Mouse (Mus musculus) neural tube, embryonic 15.5 days (tissue): ENCODE measurements around the gene Wdr5. TPM values are rescaled to one million over a fixed set of nuclear protein-coding genes. Genes with fewer than 3 reads are reported as not detected.
A peak's percentile ranks its signal among the peaks of the same experiment; 100 is the strongest.
"Not testable (repeated sequence)": the region's sequence is repeated elsewhere in the genome, so short reads cannot be mapped to it uniquely, and the experiment has no call there.

Experiments used
- ATAC-seq: fragments of 200-750 bp; cut with Nextera tagmentation; 2 replicates; pipeline ENCODE4 v1.8.0; 2017; ENCODE audit warnings: mild to moderate bottlenecking, moderate TSS enrichment, moderate library complexity; ENCODE audit not compliant: low FRiP score
- H3K27ac ChIP-seq: fragments of 300-500 bp; sonication (generic); replicated peaks from 2 replicates; pipeline ENCODE4 v1.5.1; 2015; ENCODE audit warnings: mild to moderate bottlenecking, inconsistent platforms
- H3K27me3 ChIP-seq: fragments of 300-500 bp; sonication (generic); replicated peaks from 2 replicates; pipeline ENCODE4 v1.6.1; 2015; ENCODE audit warnings: inconsistent platforms
- H3K36me3 ChIP-seq: fragments of 300-500 bp; sonication (generic); 2 replicates; pipeline ENCODE4 v1.6.1; 2015; ENCODE audit warnings: inconsistent platforms
- H3K4me1 ChIP-seq: fragments of 300-500 bp; sonication (generic); 2 replicates; pipeline ENCODE4 v1.6.1; 2015; ENCODE audit warnings: inconsistent platforms
- H3K4me2 ChIP-seq: fragments of 300-500 bp; sonication (generic); 2 replicates; pipeline ENCODE4 v1.6.1; 2015; ENCODE audit warnings: inconsistent platforms, mild to moderate bottlenecking, moderate library complexity
- H3K4me3 ChIP-seq: fragments of 300-500 bp; sonication (generic); replicated peaks from 2 replicates; pipeline ENCODE4 v1.5.1; 2015; ENCODE audit warnings: mild to moderate bottlenecking, inconsistent platforms
- H3K9ac ChIP-seq: fragments of 300-500 bp; sonication (generic); replicated peaks from 2 replicates; pipeline ENCODE4 v1.6.1; 2015; ENCODE audit warnings: mild to moderate bottlenecking, inconsistent platforms
- H3K9me3 ChIP-seq: fragments of 300-500 bp; sonication (generic); replicated peaks from 2 replicates; pipeline ENCODE4 v1.6.1; 2016; ENCODE audit warnings: inconsistent platforms
- WGBS: fragments of 180-500 bp; shearing (Covaris S2); methylation state at CpG from one replicate; pipeline ENCODE4 v1.1.7; 2015; ENCODE audit warnings: mixed read lengths; 5-methylcytosine and 5-hydroxymethylcytosine counted together
- polyA plus RNA-seq: library from polyadenylated mRNA; unstranded; fragments of >200 nt; fragmentation: Nextera tagmentation; extraction: Ambion mirVana; gene quantifications from 2 replicates; pipeline ENCODE4 v1.2.1, GENCODE M21; 2015

Gene Wdr5
- polyA plus RNA-seq, 1 experiment from 2014 or later: 41.7 TPM

DNA sequence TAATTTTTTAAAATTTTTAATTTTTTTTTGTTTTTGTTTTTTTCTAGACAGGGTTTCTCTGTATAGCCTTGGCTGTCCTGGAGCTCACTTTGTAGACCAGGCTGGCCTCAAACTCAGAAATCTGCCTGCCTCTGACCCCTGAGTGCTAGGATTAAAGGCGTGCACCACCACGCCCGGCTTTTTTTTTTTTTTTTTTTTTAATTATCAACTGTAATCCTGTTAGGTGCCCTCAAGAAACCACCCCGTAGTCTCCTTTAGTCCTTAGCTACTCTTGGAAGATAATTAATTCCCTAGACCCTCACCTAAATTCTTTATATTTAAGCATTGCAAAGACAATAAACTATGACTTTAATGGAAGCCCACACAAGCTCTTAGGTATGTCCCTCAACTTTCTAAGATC, 8.3 kb upstream of the Wdr5 start:
- H3K4me1 ChIP-seq, H3K27ac ChIP-seq, H3K9me3 ChIP-seq, H3K9ac ChIP-seq, H3K36me3 ChIP-seq, H3K4me2 ChIP-seq, ATAC-seq, H3K27me3 ChIP-seq, H3K4me3 ChIP-seq: not testable (repeated sequence)
- 90% methylated on average over 4 of the region's 4 CpGs for WGBS

DNA sequence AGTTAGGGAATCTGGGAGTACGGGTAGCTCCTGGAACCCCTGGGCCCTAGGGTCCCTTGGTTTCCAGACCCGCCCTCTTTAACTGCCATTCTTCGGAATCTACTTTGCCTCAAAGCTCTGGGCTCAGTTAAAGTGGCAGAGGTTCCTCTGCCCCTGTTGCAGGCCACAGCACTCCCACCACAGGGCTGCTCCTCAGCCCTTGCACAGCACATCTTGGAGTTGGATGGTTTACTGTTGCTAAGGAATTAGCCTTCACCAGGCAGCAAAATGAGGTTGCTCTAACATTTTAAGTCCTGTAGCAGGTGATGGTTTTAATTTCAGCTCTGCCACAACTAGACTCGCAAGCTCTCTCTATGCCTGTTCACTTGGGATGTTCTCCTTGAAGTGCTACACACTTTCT, 7.4 kb upstream of the Wdr5 start, which contains the start of gene Brd3:
Brd3 (minus strand) TSS at position 101 of the 400 bp plus-strand sequence.
- H3K27ac ChIP-seq: no peak within 1 kb of the TSS
- H3K9ac ChIP-seq: no peak within 1 kb of the TSS
- no peak for ATAC-seq
- no peaks in the 10 kb centered on the region for H3K9me3 ChIP-seq
- no peaks in the 10 kb centered on the region for H3K36me3 ChIP-seq
- H3K27me3 ChIP-seq: no peaks in the 10 kb centered on the region
- H3K4me1 ChIP-seq: no peaks in the 10 kb centered on the region
- no peak within 1 kb of the TSS for H3K4me2 ChIP-seq
- no peak within 1 kb of the TSS for H3K4me3 ChIP-seq
- 73% methylated on average over 4 of the region's 4 CpGs for WGBS

DNA sequence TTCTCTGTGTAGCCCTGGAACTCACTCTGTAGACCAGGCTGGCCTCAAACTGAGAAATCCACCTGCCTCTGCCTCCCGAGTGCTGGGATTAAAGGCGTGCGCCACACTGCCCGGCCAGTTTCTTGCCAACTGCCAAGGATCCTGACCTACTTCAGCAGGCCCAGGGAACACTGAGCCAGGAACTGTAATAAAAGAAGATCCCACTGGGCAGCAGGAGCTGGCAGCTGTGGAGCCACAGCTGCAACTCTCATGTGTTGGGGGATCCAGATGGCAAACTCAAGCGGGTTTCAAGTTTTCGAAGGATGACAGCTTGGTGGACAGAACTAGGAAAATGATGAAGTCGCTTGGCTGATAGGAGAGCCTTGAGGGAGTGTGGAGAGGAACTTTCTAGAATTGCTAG, 4.3 kb upstream of the Wdr5 start:
- Histone ChIP-seq H3K4me1 (peaks cover 13% of the 10 kb centered on the region), H3K4me3 (no peak overlapping the region), H3K4me2 (no peak overlapping the region), H3K9me3 (no peaks in the 10 kb centered on the region), H3K27ac (no peak overlapping the region), H3K36me3 (no peaks in the 10 kb centered on the region), H3K27me3 (no peaks in the 10 kb centered on the region), H3K9ac (no peak overlapping the region)
- WGBS: 92% methylated on average over 7 of the region's 7 CpGs
- ATAC-seq: no peak

DNA sequence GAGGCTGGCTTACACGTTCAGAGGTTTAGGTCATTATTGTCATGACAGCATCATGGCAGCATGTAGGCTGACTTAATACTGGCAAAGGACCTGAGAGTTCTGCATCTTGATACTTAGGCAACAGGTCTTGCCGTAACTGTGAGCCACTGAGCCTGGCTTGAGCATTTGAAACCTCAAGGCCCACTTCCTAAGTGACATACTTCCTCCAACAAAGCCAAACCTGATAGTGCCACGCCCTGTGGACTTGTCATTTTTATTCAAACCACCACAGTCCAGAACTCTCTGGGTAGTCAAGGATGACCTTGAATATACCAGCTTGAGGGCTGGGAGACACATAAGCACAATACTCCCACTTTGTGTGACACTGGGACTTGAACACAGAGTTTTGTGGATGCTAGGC, 2.0 kb upstream of the Wdr5 start:
- peaks cover 31% of the 10 kb centered on the region for H3K4me1 ChIP-seq
- no peak overlapping the region for H3K4me2 ChIP-seq
- no peaks in the 10 kb centered on the region for H3K9me3 ChIP-seq
- no peak for ATAC-seq
- H3K4me3 ChIP-seq: no peak overlapping the region
- H3K27me3 ChIP-seq: no peaks in the 10 kb centered on the region
- no peak overlapping the region for H3K9ac ChIP-seq
- no peaks in the 10 kb centered on the region for H3K36me3 ChIP-seq
- no peak overlapping the region for H3K27ac ChIP-seq
- WGBS: 96% methylated on average over 3 of the region's 3 CpGs

DNA sequence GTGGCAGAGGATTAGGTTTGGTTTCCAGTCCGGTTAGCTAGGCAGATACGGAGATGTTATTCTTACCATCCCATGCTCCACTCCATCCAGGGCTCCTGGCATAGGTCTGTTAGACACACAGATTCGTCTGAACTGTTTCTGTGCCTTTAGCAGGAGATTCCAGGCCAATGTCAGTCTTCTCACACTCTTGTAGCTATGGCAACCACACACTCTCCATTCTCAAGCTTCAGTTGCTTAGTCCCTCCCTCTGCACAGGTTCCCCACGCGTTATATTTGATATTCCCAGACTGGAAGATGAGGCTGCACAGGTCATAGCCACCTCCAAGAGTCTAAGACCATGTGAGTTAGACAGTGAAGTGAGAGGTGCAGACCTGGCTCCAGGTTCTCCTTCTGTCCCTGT, 1.1 kb upstream of the Wdr5 start:
- Histone ChIP-seq H3K4me1 (peaks cover 31% of the 10 kb centered on the region), H3K4me3 (peak overlapping the region; percentile 95), H3K36me3 (peaks cover 4% of the 10 kb centered on the region; the same call in 1 of the 2 replicates), H3K27ac (peak overlapping the region; percentile 93), H3K9ac (peak overlapping the region; percentile 82), H3K4me2 (peak overlapping the region; percentile 79), H3K27me3 (no peaks in the 10 kb centered on the region), H3K9me3 (no peaks in the 10 kb centered on the region)
- ATAC-seq: no peak
- 79% methylated on average over 5 of the region's 5 CpGs for WGBS

DNA sequence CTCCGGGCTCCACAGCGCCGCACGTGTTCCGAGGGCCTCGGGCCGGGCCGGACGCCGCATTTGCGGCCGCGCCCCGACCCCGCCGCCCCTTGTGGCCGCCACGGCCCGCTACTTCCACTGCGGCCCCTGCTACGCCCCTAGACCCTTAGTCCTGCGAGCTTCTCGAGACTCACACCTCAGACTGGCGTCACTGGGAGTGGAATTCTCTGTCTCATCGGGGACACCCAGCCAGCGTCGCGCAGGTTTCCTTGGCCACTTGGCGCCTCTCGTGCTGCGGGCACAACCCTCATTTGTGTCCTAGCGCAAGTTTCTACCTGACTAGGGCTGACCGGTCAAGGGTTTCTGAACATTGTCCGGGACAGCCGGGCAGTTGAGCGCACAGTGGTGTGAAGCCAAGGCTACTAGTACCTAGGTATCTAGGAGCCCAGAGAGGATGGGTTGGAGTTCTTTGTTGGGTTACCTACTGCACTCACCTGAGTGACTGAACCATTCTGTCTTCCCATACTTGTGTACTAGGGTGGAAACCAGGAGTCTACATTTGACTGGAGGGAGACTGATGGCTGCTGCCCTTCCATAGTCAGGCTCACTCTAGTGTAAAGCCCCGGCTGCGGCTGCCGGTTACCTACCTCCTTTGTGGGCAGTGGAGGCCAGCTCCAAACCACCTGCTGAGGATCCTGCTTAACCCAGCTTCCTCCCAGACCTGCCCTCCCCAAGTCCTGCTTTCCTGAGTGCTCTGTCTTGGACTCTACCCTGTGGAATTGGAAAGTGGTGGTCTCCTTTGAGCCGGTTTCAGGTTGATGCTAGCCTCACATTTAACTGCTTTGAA, 597 bp downstream of the Wdr5 start:
- H3K9me3 ChIP-seq: no peaks in the 10 kb centered on the region
- peaks cover 31% of the 10 kb centered on the region for H3K4me1 ChIP-seq
- no peaks in the 10 kb centered on the region for H3K27me3 ChIP-seq
- peak; percentile 46; the same call in 1 of the 2 replicates for ATAC-seq
- WGBS: under 1% methylated on average over 36 of the region's 40 CpGs
- H3K27ac ChIP-seq: peak overlapping the region; percentile 93
- H3K36me3 ChIP-seq: peaks cover 20% of the 10 kb centered on the region
- H3K4me3 ChIP-seq: peak overlapping the region; percentile 95
- H3K9ac ChIP-seq: peak overlapping the region; percentile 82
- peak overlapping the region; percentile 79 for H3K4me2 ChIP-seq

DNA sequence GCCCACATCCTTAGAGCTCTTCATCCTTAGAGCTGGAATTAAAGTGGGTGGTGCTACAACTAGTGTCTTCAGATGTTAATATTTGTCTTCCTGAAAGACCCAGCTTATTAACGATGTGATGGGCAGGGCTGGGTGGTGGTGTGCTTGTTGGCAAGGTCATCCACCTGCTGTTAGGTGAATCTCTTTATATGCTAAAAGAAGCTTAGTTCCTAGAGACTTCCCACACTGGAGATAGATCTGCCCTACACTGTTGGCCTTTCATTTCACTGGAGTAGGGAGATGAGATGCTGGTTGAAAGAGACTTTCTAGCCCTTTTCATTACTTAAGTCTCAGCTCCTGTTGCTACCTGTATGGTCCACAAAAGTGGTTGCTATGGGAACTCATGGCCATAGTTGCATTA, 1.3 kb downstream of the Wdr5 start:
- Histone ChIP-seq H3K27me3 (no peaks in the 10 kb centered on the region), H3K27ac (no peak overlapping the region), H3K4me2 (peak overlapping the region; percentile 79), H3K4me3 (peak overlapping the region; percentile 95), H3K4me1 (peaks cover 31% of the 10 kb centered on the region), H3K9me3 (no peaks in the 10 kb centered on the region), H3K9ac (peak overlapping the region; percentile 82), H3K36me3 (peaks cover 27% of the 10 kb centered on the region)
- no peak for ATAC-seq
- 15% methylated on average over 1 of the region's 1 CpGs for WGBS

DNA sequence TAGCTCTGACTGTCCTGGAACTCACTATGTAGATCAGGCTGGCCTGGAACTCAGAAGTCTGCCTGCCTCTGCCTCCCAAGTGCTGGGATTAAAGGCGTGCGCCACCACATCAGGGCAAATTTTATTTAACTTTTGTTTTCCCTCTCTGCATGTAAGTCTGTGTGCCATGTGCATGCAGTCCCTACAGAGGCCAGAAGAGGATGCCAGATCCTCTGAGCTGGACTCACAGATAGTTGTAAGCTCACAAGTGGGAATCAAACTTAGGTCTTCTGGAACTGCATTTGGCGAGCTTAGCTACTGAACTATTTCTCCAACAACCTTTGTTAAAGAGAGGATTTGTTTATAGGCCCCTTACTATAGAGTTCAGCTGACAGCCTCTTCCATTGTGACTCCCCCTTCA, 3.3 kb downstream of the Wdr5 start:
- Histone ChIP-seq H3K27me3 (no peaks in the 10 kb centered on the region), H3K4me3 (no peak overlapping the region), H3K4me1 (peaks cover 31% of the 10 kb centered on the region), H3K9ac (no peak overlapping the region), H3K4me2 (no peak overlapping the region), H3K36me3 (peaks cover 44% of the 10 kb centered on the region), H3K27ac (no peak overlapping the region), H3K9me3 (no peaks in the 10 kb centered on the region)
- WGBS: 97% methylated on average over 3 of the region's 3 CpGs
- no peak for ATAC-seq

DNA sequence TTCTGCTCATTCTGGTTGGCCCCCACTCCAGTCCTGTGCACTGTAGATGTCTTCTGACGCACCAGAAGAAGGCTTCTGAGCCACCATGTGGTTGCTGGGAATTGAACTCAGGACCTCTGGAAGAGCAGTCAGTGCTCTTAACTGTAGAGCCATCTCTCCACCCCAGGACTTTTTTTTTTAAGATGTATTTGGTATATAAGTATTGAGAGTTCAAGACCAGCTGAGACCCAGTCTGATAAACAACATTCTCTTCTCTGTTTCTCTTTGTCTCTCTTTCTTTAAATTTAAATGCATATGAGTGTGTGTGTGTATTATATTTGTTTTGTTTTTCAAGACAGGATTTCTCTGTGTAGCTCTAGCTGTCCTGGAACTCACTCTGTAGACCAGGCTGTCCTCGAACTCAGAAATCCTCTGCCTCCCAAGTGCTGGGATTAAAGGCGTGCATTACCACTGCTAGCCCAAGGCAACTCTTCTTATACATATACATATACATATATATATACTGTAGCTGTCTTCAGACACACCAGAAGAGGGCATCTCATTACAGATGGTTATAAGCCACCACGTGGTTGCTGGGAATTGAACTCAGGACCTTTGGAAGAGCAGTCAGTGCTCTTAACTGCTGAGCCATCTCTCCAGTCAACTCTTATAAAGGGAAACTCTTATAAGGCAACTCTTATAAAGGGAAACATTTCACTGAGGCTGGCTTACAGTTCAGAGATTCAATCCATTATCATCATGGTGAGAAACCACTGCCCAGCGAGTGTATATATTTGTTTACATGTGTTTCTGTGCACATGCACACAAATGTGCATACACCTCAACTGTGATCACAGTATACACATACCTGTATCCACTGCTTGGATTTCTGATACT, 23.7 kb downstream of the Wdr5 start:
- Histone ChIP-seq H3K4me3 (peak overlapping the region; percentile 46), H3K36me3 (peaks cover 28% of the 10 kb centered on the region), H3K4me2 (peak overlapping the region; percentile 61), H3K9ac (peak overlapping the region; percentile 43), H3K4me1 (peaks cover 21% of the 10 kb centered on the region), H3K27ac (peak overlapping the region; percentile 85)
- H3K27me3 ChIP-seq, ATAC-seq, H3K9me3 ChIP-seq: not testable (repeated sequence)
- 65% methylated on average over 5 of the region's 5 CpGs for WGBS

DNA sequence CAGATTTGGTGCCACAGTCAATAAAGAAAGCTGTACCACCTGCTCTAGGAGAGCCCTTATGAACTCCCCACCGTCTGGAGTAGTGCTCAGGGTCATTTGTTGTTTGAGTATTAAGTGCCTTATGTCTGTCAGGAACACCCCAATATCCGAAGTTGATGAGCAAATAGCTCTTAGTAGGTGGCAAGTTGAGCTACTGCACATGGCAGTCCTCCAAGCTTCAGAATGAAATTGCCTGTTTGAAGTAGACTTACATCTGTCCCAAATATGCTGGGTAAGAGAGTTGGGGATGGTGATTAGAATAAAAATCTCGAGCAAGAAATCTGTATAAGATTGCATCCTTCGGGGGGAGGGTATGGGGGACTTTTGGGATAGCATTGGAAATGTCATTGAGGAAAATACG, 24.4 kb downstream of the Wdr5 start:
- WGBS: 18% methylated on average over 5 of the region's 5 CpGs
- ATAC-seq: no peak
- H3K9ac ChIP-seq: peak overlapping the region; percentile 43

DNA sequence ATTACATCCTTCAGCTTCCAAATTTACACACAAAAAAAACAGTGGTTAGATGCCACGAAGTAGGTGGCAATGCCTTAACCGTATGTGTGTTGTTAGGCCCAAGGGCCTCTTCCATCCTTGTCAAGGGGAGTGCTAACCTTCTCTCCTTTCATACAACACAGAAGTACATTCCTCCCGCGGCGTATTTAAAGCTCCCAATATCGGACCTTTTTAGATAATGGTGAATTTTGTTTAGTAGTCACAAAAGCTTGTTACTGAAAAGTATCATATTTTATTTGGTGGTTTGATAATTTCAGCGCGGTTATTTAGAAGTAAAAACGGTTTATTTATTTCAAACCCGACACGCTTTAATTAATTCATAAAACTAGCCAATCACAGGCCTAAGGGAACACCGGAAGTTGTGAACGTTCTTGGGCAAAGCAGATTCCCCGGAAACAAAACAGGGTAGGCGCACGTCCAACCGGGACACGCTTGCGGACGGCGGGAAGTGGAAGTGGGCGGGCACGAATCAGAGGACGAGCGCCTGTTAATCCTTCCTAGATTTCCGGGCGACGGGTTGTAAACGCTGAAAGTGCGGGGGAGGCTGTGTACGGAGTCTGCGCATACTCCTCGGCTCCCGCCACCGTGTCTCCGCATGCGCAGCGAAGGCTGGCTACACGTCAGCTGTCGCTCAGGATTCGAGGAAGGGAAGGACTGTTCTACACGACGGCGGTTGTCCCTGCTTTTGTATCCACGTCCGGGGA, 25.0 kb downstream of the Wdr5 start:
- H3K4me1 ChIP-seq: peaks cover 21% of the 10 kb centered on the region
- no peaks in the 10 kb centered on the region for H3K27me3 ChIP-seq
- H3K4me2 ChIP-seq: peak overlapping the region; percentile 61
- under 1% methylated on average over 46 of the region's 46 CpGs for WGBS
- peak overlapping the region; percentile 85 for H3K27ac ChIP-seq
- peaks cover 15% of the 10 kb centered on the region for H3K36me3 ChIP-seq
- ATAC-seq: peak; percentile 97
- no peaks in the 10 kb centered on the region for H3K9me3 ChIP-seq
- H3K9ac ChIP-seq: peak overlapping the region; percentile 50
- peak overlapping the region; percentile 46 for H3K4me3 ChIP-seq

More for the DNA sequence above, 24.4 kb downstream of the Wdr5 start:
- Histone ChIP-seq H3K4me2 (peak overlapping the region; percentile 61), H3K4me3 (peak overlapping the region; percentile 46), H3K4me1 (peaks cover 21% of the 10 kb centered on the region), H3K27me3 (no peaks in the 10 kb centered on the region), H3K27ac (peak overlapping the region; percentile 85), H3K36me3 (peaks cover 21% of the 10 kb centered on the region), H3K9me3 (no peaks in the 10 kb centered on the region)
